Mouse (Mus musculus) heart, adult 8-10 months (tissue): ENCODE results near the gene Sft2d1. TPM values are rescaled to one million over a fixed set of nuclear protein-coding genes. Genes with fewer than 3 reads are reported as not detected.

Experiments
- DNase-seq: peaks from one replicate; pipeline ENCODE4 v3.0.0; 2022; ENCODE audit warnings: low spot score
- total RNA-seq, 4 experiments: library from RNA; stranded (reverse); gene quantifications; 2 replicates each; pipeline ENCODE4 v1.2.4; 2022

Gene Sft2d1
- 10 to 100 TPM; 14.4 to 18.8 (median 16.2) TPM for total RNA-seq

DNA sequence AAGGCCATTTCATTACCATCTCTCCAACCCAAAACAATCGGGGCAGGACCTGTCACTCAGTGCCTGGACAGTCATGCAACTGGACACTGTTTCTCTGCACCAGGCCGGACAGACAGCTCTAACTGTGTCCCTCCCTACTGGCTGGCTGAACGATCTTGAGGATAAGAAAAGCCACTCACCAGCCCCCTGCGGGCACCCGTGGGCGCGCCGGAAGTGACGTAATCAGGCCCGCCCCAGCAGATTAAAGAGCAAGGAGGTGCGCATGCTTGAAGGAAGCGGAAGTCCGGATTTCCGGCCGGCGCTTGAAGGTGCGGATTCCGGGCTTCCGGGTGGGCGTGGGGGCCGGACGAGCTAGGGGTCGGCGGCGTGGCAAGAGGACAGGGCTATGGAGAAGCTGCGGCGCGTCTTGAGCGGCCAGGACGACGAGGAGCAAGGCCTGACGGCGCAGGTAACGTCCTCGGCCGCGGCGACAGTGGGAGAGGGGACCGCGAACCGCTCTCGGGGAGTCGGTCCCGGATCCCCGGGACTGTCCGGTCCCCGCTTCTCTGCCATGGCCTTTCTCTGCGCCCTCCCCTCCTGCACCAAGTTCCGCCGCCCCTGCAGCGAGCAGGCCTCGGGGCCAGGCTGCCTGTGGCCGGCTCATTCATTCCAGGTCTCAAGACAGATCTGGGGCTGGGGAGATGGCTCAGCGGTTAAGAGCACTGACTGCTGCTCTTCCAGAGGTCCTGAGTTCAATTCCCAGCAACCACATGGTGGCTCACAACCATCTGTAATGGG, at the start of gene Sft2d1:
Sft2d1 (plus strand) TSS at position 265 of the 777 bp plus-strand sequence.
- peak; percentile 95 for DNase-seq

DNA sequence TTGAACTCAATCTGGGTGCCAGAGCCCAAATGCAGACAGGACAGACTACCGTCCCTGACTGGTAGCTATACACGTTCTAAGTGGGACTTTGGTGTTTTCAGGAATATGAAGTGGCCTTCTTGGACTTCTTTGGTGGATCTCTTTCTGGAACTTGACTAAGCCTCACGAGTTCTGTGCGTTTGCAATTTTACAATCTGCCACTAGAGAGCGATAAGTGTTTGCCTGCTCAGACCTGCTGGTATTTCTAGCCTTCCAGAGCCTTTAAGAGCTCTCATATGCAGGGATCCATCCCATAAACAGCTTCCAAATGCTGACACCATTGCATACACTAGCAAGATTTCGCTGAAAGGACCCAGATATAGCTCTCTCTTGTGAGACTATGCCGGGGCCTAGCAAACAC, 46.3 kb upstream of the Sft2d1 start:
- DNase-seq = peak; percentile 62

DNA sequence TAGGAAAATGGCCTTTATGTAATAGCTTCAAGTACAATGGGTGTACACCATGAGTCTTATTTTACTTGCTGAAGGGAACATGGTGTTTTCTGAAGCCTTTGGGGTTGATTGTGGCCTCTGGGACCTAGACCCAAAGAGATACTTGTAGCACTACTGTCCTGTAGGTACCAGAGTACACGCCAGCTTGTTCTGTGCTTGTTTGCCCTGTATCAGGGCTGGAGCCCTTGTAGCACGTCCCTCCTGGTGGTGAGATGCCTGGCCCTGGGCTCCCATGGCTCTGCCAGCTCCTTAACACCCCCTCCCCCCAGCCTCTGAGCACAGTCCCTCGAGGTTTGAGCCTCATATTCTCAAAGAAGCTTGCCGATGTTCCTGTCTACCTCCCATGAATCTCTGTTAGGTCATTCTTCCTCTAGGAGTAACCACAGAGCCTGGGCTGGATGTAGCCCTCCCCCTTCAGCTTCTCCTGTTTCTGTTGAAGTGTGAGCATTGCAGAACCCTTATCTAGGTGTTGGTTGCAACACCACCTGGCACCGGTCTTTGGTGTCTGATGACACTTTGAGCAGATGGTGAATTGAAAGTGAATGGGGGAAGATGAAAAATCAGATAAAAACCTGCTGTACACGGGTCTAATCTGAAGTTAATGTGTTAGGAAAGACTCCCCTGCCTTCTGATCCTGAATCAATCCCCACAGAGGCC, 38.7 kb upstream of the Sft2d1 start:
- DNase-seq = no peak

DNA sequence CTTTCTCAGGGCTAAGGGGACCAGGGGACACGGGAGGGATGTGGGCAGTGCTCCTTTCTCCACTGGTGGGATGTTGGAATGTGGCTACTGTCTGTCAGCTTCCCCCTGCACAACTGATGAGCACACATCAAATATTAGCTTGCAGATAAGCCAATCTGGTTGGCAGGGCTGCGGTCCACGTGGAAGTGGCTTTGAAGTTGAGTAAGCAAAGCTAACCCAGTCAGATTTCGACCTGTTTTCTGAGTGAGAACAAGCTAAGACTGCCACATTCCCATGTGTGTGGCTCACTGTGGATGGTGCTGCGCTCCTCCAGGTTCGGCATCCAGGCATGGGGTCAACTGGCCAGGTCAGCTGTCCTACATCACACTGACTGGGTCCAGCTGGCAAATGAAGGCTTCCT, 38.0 kb upstream of the Sft2d1 start:
- no peak for DNase-seq

DNA sequence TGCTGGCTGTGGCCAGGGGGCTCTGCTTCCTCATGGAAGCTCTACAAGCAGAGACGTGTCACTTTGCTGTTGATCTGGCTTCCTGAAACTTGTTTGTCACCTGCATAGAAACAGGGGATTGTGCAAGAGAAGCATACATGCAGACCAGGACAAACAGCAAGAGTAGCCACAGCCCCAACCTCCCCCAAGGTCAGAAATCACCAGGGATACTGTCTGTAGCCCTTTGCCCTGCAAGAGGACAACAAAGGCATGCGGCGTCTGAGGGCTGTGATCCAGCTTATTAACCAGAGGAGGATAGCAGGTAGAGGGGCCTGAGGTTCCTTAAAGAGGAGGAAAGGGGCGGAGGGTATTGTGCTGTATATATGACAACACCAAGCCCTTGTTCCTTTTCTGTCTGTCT, 34.8 kb upstream of the Sft2d1 start:
- DNase-seq = no peak

DNA sequence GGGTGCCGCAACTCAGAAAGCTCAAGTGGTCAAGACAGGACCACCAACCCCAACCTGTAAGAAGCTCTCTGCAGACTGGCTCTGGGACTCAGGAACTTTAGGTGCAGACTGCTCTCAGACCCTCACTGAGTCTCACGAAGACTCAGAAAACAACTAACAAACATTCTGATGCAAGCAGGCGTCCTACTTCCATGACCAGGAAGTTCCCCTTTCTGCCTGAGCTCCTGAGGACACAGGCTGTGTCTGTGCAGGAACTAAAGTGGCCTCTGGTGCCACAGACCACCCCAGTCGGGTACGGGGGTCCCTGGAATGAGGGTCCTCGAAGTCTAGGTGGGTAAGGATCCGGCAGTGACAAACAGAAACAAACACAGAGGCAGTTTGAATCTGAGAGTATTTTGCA, 34.2 kb upstream of the Sft2d1 start:
- DNase-seq = no peak

DNA sequence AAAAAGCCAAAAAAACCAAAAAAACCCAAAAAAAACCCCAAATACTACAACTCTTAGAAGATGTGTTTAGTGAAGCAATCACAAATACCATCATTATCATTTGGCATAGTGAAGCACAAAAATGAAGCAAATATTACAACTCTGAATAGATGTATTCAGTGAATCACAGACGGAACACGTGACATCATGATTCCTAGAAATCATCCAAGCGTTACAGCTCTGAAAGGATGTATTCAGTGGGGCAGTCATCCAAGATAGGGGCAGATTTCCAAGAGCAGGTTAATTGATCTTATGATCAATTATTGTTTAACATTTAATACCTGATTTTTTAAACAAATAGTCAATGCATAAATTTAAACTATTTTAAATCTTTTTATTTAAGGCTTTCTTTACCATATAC, 33.6 kb upstream of the Sft2d1 start:
- DNase-seq = no peak

DNA sequence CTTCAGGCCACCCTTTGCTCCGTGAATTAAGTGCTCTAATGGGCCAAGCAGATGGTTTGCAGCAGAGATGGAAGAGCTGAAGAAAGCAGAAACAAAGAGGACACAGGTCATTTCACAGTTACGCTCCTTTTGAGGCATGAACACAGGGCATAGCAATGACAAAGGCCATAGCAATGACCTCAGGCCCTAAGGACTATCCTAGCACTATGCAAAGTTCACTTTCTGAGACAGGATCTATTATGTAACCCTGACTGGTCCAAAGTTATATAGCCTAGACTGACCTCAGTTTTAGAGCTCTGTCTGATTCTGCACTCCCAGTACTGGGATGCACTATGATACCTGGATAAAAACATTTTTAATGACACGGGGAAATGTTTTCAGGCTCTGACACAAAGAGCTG, 32.5 kb upstream of the Sft2d1 start:
- DNase-seq = no peak

DNA sequence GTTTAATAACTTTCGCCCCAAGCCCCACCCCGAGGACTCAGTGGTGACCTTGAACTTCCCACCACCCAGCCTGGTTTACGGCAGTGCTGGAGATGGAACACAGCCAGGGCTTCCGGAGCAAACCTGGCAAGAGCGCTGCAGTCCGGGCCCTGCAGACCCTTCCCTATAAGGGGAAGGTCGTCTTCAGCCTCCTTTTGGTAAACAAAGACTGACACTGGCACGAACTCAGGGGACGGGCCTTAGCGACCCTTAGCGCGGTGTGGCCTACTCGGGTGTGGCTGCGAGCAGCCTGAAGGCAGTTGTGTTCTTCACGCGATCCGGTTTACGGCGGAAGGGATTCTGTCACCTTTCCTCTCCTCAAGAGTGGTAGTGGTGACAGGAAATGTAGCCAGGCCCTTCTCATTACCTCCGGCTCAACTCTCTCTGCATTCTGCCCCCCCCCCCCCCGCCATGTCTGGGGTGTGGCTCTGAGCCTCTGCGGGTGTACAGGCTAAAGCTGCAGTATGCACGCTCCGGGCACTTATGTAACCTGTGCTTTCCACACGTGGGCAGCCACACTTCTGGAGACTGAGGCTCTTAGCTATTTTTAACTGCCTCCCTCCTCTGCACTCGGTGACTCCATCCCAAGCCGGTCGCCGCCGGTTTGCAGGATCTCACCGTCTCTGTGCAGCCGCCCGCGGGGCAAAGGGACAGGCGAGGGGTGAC, 27.9 kb upstream of the Sft2d1 start, which contains the start of gene Mpc1:
Mpc1 (plus strand) TSS at position 84 of the 705 bp plus-strand sequence.
- peak; percentile 79 for DNase-seq

DNA sequence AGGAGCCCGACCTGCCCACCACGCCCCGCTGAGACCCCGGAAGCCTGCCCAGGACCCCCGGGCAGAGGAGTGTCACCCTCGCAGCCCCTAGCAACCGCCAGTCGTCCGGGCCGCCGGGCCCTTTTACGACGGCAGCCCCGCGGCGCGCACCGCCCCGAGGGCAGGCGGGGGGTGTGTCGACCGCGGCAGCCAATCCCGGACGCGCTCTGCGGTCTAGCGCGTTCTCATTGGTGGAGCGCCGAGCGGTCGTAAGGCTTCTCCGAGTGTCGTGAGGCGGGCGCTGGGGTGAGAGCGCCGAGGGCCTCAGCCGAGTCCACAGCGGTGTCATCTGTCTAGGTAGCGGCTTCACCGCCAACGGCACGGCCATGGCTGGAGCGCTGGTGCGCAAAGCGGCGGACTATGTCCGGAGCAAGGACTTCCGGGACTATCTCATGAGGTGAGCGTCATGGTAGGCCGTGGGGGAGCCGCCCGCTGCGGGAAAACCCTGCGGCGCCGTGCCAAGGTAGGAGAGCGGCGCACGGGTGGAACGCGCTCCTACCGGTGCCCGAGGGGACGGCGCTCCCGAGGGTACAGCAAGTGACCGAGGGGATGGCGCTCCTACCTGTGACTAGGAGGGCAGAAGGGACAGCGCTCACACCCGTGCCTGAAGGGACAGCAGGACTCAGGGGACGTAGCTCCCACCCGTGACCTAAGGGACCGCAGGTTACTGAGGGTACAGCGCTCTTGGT, 27.2 kb upstream of the Sft2d1 start:
- peak; percentile 95 for DNase-seq

DNA sequence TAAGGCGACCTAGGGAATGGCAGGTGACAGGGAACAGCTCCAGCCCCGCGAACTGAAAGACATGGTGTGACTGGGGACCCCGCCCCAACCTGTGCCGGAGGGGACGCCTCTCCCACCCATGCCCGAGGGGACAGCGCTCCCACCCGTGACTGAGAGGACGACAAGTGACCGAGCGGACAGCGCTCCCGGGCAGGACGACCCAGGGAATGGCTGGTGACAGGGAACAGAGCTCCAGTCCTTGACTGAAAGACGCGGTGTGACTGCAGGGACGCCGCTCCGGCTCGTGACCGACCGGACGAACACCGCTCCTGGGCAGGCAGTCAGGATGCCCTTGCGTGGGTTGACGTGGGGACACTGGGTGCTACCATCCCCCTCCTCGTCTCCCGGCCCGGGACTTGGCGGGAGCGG, 26.6 kb upstream of the Sft2d1 start:
- DNase-seq = peak; percentile 47

DNA sequence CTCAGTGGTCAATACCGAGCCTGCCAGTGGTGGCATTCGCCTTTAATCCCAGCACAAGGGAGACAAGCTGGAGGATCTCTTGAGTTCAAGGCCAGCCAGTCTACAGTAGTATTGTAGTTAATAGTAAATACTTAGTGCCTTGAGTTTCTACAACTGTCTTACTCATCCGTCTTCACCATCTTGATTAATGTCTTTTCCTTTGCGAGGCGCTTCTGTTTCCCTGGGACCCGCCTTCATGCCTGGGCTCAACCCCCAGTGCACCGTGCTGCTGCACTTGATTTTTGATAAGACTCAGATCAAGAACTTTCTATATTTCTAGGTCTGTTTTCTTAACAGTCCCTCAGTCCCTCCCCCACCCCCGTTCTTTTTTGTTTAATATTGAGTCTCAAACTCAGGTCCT, 25.8 kb upstream of the Sft2d1 start:
- DNase-seq = no peak

DNA sequence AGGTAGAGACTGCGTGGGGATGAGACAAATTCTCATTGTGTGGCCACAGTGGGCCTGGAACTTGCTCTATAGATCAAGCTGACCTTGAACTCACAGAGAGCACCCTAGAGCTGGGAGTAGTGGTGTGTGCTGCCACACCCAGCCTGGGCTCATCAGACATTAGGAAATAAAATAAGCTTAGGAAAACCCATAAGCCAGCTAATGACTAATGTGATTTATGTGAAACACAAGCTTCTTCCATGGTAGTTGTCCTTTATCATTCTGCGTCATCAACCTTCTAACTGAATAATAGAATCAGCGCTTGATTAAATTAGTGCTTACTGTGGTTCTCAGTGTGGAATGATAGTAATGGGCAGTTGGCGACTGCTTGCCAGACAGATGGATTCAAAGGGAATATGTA, 23.9 kb upstream of the Sft2d1 start:
- DNase-seq = no peak

DNA sequence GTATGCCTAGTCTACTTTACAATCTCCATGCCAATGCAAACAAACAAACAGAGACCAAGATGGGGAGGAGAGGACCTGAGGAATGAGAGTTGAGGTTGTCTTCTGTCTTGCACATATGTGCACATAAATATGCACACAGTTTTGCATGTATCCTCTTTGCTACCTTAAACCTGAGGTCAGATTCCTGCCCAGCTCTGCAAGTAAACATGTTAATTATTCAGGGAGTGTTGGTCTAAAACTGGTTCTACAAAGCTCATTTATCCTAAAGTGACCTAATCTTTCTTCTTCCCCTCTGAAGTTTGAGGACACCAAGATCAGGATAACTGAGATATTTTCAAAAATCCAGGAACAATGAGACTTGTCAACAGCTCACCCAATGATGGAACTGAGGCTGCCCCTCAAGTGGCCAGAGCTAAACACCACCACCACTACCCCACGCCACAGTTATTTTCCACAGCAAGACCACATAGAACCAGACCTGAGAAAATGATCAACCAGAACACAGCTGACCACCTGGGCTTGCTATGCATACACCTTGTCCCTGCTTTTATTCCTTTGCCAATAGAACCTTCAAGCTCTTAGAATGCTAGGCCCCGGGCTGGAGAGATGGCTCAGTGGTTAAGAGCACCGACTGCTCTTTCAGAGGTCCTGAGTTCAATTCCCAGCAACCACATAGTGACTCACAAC, 20.8 kb upstream of the Sft2d1 start:
- DNase-seq = no peak

DNA sequence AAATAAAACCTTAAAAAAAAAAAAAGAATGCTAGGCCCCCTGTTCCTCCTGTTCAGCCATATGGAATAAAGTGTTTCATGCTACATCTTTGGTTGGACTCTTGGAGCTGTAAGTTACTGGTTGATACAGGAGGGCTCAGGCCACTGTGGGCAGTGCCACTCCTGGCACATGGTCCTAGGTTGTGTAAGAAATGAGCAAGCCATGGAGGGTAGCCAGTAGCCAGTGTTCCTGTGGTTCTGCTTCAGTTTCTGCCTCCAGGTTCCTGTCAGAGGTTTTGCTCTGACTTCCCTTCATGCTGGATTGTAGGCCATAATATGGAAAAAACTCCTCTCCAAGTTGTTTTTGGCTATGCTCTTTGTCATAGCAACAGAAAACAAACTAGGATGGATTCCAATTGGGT, 20.2 kb upstream of the Sft2d1 start:
- no peak for DNase-seq

DNA sequence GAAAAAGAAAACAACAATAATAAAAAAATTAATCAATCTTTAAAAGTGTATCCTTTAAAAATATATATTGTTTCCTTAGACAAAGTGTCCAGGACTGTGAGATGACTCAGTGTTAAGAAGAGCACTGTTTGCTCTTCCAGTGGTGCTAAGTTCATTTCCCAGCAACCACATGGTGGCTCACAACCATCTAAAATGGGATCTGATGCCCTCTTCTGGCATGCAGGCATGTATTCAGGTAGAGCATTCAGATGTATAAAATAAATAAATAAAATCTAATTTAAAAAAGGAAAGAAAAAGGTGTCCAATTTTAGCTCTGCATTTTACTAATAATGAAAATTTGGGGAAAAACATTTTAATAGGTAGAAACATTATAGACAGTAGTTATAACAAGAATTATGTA, 15.1 kb upstream of the Sft2d1 start:
- DNase-seq = no peak

DNA sequence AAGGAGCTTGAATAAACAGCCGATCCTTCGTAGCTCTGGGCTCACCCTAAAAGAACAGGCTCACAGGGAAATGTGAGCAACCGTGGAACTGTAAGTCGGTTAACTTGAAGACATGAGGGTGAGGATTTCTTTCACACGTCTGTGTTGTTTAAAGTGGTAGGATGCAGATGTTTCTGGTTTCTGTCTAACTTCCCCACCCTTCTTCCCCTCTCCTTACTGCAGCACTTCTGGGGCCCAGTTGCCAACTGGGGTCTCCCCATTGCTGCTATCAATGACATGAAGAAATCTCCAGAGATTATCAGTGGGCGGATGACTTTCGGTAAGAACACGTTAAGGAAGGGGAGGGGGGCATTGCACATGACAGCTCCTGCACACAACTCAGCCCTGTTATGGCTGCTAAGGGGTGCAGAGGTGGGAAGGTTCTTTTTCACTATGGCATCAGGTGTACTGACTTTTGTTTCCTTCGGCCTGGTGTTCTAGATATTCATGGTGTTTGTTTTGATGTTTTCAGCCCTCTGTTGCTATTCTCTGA, 14.5 kb upstream of the Sft2d1 start:
- no peak for DNase-seq

DNA sequence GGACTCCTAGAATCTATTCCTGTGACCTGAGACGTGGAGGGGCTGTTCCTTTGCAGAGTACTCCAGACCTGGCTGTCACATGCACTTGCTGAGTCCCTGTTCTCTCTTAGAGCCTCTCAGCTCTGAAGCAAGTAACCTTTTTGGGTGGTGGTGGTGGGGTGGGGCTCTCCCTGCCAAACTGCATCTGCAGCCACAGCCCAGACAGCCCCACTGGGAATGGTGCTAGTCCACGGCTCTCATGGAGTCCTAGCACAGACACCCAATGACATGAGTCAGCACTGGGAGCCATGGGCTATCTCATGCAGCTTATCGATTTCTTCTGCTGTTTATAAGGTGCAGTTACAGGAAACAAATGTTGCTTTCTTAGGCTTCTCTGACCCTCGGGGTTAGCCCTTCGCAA, 13.2 kb upstream of the Sft2d1 start:
- no peak for DNase-seq

DNA sequence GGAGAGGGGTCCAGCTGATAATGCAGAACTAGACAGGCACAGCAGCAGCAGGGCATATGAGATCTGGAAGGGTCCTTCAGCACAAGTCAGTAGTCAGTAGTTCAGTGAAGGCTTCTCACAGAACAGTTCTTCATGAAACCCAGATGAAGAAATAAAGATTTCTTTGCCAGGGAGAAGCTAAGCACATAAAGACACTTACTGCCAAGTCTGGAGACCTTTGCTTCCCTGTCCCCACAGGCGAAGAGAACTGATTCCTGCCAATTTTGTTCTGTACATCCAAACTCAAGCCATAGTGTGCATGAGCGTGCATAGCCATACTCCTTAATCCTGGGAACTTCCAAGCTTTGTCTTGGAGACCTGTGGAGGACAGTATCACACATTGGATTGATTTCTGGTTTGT, 12.6 kb upstream of the Sft2d1 start:
- no peak for DNase-seq

DNA sequence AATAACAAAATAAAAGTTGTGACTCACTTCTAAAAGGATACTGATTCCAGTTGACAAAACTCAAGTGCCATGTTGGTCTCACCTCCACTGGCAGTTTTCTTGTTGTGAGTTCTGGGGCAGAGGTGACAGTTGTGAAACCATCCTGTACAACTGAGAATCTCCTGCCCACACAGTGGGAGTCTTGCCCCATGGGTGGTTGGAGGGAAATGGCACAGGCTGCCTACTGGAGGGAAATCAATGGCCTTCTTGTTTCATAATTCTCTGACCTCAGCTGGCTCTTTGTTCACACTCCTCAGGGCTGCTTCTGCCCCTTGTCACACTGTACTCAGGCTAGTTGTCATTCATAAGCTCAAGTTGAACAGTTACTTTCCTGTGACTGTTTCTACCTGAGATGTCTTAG, 11.4 kb upstream of the Sft2d1 start:
- DNase-seq = no peak

DNA sequence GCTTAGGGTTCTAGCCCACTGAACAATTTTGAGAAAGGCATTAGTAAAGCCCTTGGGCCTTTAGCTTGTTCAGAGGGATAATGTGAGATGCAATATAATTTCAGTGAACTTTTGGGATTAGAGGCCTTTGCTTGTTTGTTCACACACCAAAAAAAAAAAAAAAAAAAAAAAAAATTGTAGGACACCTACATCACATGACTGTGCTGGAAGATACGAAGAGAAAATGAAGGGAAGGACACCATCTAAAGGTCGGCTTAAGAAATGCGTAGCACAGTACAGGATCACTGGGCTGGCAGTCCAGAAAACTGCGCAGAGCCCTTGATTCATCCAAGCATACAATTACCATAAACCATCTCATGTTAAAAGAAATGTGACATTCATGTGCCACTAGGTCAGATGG, 9.4 kb upstream of the Sft2d1 start:
- DNase-seq = no peak
